Mouse (Mus musculus): ENCODE measurements at regions not wholly inside any gene's neighbourhood (a gene's known extent, or its start where the extent isn't known, plus 50 kb on each side); places are given as distances from the start of the nearest gene placed in this dataset.

GRCm38 (mm10) chr4:27845521-27845920 lies 967.4 kb upstream of the Epha7 start:
- peak; percentile 6 for DNase-seq (ENCODE audit: low spot score)

GRCm38 (mm10) chr4:27846106-27846622 lies 966.8 kb upstream of the Epha7 start:
- no peak for DNase-seq (ENCODE audit: low spot score)

GRCm38 (mm10) chr4:27856086-27856485 lies 956.8 kb upstream of the Epha7 start:
- no peak for DNase-seq (ENCODE audit: low spot score)

DNA sequence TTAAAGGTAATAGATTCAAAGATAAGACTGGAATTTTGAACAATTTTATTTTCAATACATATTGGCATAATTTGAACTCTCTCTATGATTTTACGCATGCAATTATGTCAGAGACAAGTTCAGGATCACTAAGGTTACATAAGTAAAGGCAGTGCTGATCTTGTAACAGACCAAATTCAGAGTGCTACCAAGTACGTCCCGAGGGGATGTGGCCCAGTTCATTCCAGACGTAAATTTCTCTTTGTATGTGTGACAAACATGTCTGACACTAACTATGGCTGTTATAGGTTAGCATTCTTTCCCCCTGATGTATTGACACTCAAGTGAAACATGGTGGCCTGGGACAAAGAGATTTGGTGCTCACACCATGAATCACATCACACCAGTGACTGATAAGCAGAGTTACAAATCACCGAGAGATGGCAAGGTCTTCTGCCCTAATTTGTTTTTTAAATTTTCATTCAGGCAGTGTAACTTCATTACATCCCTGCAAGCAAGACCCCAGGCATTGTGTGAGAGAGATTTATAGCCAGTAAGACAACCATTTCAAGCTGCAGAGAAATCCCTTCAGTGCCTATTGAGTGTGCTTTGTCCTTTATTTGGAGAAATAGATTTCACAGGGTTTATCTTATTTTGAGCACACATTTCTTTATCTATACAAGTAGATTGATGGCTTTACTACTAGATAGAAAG lies 925.5 kb upstream of the Epha7 start:
- no peak for DNase-seq (ENCODE audit: low spot score)

- DNase-seq (ENCODE audit: low spot score): no peak
These were observed 916.5 kb upstream of the Epha7 start for GRCm38 (mm10) chr4:27896396-27896795.

DNA sequence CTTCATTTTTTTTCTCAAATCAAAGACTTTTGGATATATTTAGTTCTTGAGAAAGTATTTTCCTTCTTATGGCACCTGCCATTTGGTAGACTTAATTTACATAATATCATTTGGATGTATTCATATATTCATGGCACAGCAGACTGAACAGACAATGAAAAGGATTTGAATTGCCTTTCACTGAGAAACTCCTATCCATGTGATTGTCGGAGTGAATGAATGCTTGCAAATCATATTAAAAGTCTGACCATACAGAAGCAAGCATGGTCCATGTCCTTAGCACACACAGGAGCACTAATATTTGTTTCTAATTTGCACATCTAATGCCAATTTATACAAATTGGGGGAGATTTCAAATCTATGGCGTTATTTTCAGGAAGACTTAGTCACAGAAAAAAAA lies 867.6 kb upstream of the Epha7 start:
- no peak for DNase-seq (ENCODE audit: low spot score)

GRCm38 (mm10) chr4:27945768-27946167 lies 867.2 kb upstream of the Epha7 start:
- DNase-seq (ENCODE audit: low spot score): no peak

- no peak for DNase-seq (ENCODE audit: low spot score)
These were observed 862.8 kb upstream of the Epha7 start for GRCm38 (mm10) chr4:27949970-27950717.

GRCm38 (mm10) chr4:27965046-27965681 lies 847.8 kb upstream of the Epha7 start:
- peak; percentile 12 for DNase-seq (ENCODE audit: low spot score)

DNA sequence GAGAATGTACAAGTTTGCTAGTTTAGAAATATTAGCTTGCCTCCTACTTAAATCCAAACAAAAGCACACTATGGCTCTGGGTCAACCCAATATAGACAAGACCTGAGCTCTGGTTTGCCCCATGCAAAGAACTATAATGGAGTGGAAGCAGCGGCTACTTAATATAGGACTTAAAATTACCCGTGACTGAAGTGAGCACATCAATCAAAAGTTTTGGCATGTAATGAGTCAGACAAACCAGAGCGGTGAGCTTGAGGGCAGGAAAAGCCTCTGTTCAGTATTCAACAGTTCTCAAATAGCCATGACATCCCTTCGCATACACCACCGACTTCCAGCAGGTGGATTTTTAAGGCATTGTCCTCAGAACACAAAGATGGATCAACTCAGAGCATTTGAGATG lies 842.4 kb upstream of the Epha7 start:
- DNase-seq (ENCODE audit: low spot score): no peak

- no peak for DNase-seq (ENCODE audit: low spot score)
These were observed 833.6 kb upstream of the Epha7 start for GRCm38 (mm10) chr4:27979210-27979771.

DNA sequence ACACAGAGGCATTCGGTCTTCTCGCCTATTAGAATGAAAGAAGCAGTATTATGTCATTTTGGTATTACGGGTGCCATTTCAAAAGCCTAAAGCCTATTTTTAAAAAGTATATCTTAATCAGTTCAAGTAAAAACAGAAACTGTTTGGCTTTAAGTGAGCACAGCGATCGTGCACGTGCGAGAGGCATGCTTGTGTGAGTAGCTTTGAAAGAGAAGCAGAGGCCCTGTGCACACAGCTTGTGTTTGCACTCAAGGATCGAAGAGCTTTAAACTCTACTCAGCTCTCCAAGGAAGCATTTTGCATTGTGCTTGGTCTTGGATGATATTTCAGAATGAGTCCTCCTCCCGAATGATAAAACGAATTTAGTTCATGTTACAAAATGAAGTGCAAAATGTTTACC lies 833.1 kb upstream of the Epha7 start:
- DNase-seq (ENCODE audit: low spot score): no peak

GRCm38 (mm10) chr4:27981309-27981708 lies 831.6 kb upstream of the Epha7 start:
- no peak for DNase-seq (ENCODE audit: low spot score)

DNA sequence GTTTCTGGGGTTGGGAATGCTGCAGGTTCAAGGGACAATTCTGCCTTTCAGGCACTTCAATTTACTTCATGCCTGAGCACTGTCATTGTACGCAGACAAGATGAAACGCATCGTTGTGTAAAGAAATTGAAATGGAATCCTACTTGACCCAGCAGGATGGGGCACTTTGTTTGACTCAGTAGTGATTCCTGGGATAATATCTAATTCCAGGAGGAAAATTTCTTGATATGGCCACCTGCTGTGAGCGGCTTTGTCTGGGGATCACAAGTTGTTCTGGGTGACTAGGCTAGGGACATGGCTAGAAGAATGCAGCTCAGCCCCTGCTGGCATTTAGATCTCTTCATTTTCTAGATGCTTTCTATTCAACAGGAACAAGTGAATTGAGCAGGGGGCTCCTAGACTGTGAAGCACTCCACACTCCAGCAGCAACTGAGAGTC lies 824.9 kb upstream of the Epha7 start:
- no peak for DNase-seq (ENCODE audit: low spot score)

DNA sequence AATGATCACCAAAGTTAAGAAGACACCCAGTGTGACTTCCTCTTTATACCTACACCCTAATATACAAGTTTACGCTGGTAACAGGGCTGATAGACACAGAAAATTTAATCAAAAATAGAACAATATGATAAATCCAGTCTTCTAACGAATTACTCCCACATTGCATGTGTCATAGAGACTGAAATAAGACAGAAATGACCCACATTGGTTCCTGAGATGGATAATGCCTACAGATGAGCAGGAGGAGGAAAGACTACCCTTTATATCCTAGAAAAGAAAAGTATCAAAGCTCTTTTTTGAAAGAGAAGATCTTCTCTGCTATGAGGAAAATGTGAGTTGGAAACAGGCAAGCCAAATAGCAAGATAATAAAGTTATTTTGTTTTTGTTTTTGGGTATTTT lies 818.5 kb upstream of the Epha7 start:
- no peak for DNase-seq (ENCODE audit: low spot score)

DNA sequence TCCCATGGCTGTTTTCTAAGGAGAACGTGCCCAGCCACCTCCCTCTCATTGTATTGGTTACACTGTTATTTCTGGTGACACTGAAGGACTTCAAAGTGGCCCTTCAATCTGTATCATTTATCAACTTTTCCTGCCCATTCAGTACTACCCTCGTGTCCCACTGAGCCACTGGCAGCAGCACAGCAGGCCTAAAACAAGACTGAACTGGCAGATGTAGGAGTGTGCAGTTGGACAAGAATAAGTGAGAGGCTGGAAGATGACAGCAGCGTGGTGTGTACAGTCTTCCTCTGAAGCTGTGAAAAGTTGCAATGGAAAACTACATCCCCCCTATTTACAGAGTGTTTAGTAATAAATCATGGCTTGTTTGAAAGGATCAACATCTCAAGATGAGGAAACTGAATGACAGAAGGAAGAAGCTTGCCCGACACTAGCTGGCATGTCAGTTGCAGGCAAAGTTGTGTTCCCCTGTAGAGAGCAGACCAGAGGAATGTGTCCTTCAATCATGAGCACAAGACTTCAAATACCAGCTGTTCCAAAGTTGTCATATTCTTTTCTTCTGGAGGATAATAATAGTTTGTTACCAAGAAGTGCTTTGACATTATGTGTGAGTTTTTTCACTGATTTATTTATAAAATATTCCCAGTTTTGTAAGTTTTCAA lies 811.0 kb upstream of the Epha7 start:
- no peak for DNase-seq (ENCODE audit: low spot score)
